Mouse (Mus musculus): ENCODE data around the gene Prss45.
A peak's percentile ranks its signal among the peaks of the same experiment; 100 is the strongest.

The Prss45 gene

GRCm38 (mm10) chr9:110857781-110858472, 23.5 kb downstream of the Prss45 start, which contains the start of gene Prss50:
Gene Prss50, plus strand, starts transcription at chr9:110857967.
- DNase-seq (ENCODE audit: low spot score in 2 of 2): no peak

GRCm38 (mm10) chr9:110858523-110858922, 24.1 kb downstream of the Prss45 start:
- DNase-seq (ENCODE audit: low spot score in 2 of 2): no peak

GRCm38 (mm10) chr9:110858967-110859596, 24.7 kb downstream of the Prss45 start:
- DNase-seq (ENCODE audit: low spot score in 2 of 2): no peak

DNA sequence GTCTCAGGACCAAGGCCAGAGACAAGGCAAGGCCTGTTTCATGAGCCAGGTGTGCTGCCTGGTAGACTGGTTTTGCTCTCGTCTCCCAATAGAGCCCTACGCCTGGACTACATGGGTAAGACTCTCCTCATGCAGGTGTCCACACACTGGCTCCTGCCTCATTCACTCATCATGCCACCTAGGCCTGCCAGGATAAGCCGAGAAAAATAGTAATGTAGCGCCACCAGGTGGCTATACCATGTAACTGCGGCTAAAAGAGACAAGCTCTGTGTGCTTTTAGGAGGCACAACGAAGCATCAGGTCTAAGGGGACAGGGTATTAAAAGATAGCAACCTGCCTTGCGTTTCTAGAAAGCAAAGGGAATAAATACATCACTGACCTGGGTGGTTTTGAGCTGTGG, 36.6 kb downstream of the Prss45 start:
- DNase-seq (ENCODE audit: low spot score in 2 of 2): peak in 1 of 2 experiments; percentile 43

DNA sequence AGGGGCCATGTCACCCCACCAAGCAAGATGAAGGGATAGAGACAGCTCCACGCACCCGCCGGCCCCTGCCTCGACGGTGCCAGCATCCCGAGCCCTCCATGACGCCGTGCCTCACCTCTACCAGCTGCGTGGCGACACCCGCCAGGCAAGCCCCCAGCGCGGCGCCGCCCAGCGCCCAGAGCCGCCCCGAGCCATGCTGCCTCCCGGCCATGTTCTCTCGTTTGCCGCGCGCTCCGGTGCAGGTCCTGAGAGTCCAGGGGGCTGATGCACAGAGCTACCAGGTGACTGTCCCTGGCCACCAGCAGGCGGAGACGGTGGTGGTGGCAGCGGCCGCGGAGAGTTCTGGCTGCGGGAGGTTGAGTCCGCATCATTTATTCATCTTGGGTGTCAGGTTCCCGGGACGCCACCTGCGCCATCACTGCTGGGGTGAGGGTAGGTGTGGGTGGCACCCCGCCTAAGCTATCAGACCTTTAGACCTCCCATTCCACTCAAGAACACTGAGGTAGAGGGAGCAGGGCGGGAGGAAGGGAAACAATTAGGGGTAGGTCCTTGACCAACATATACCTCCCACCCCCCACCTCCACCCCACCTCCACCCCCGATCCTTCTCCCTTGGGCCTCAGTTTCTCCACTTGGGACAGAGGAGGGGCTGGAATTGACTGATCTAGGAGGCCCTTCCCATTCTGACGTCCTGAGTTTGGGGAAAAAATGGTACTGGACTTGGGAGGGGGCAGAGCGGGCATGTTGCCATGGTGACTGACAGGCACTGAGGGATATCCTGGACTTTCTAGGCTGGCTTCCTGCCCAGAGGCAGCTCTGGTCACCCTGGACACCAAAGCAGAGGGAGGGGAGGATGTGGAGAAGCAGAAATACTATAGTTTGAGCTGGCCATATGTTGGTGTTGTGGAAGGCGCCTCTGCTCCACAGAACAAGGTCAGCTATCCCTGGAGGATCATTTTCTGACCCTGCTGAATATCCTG, 39.6 kb downstream of the Prss45 start:
- peak; percentile 24 to 37 for DNase-seq (ENCODE audit: low spot score in 2 of 2)

DNA sequence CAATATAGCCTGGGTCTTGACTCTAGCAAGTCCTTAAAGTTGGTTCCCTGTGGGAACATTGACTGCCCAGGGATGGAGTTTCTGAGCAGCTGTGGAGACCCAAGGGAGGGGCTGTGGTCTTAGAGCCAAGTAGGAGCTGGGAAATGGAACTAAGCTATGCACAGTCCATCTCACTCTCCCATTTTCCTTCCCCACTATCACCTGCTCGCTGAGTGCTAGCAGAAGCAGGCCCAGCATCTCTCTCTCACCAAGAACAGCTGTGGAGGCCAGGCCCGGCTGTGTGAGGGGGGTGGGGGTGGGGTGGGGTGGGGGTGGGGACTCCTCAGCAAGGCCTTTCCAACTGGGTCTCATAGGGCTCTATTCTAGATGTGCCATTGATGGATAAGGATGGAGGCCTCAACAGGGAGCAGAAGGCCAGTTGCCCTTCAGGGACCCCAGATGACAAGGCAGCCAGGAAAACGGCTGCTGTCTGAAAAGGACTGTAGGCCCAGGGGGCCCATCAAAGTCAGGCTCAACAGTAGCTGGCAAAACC, 40.3 kb downstream of the Prss45 start:
- DNase-seq (ENCODE audit: low spot score in 2 of 2): no peak

DNA sequence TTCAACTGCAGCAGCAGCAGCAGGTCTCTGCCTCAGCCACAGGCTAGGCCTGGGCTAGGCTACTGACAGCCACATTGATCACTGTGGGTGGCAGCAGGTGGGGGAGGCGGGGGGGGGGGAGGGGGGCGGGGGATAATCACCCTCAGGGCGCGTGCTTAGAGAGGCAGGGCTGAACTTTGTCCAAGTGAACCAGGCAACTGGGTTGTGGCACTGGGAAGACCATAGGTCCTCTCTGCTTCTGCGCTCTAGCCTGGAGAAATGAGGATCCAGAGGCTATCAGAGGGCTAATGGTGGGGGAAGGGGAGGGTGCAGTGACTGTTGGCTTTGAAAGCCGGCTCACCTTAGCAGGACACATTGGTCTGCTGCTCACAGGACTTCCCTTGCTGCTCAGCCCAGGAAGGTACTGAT, 40.9 kb downstream of the Prss45 start:
- no peak for DNase-seq (ENCODE audit: low spot score in 2 of 2)

DNA sequence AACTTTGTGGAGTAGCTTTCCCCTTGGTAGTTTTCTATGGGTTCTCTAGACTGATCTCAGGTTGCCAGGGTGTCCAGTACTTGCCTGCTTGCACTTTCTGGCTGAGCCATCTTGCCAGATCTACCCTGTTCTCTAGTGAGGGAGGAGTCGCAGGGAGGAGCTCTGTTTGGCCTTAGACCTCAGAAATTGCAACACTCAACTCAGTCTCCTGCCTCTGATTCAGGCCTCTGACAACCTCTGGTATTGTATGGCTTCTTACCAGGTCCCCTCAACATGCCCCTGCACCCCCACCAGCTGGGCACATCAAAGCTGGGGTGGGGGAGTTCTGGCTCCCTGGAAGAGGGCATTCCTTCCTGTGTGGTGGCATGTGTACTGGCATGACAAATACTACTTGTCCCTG, 43.0 kb downstream of the Prss45 start:
- DNase-seq (ENCODE audit: low spot score in 2 of 2): no peak

GRCm38 (mm10) chr9:110877888-110878287, 43.5 kb downstream of the Prss45 start:
- DNase-seq (ENCODE audit: low spot score in 2 of 2): peak in 1 of 2 experiments; percentile 25

DNA sequence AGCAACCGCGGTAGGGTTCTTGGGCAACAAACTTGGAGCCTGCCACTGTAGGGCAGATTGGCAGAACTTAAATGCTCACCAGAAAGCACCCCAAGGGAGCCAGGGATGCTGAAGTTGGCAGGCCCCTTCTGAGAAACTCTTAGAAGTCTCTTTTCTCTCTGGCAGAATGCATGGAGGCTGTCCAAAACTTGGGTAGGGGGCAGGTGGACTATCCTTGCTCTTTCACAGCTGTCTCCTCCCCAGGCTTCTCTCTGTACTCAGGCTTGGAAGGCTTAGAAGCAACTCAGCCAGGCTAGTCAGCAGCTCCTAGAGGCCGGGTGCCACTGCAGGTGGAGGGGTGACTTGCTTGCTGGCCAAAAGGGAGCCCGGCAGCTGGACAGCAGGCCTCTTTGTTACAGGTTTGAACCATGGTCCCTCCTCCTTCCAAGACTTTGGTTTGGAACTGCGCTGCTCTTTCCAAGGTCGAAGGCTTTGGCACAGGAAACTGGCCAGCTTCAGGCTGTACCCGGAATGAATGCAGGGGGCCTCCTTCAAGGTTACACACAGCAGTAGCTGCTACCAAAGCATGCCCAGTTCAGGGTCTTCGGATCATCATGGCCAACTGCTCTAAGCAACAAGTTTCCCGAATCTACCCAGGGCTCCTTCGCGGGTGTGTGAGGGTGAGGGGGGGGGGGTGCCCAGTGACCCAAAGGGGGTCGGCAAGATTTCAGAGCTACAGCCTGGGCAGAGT, 45.0 kb downstream of the Prss45 start, which contains the start of gene Als2cl:
Gene Als2cl, plus strand, starts transcription at position 680 of the 730 bp plus-strand sequence.
- peak; percentile 32 to 47 for DNase-seq (ENCODE audit: low spot score in 2 of 2)

DNA sequence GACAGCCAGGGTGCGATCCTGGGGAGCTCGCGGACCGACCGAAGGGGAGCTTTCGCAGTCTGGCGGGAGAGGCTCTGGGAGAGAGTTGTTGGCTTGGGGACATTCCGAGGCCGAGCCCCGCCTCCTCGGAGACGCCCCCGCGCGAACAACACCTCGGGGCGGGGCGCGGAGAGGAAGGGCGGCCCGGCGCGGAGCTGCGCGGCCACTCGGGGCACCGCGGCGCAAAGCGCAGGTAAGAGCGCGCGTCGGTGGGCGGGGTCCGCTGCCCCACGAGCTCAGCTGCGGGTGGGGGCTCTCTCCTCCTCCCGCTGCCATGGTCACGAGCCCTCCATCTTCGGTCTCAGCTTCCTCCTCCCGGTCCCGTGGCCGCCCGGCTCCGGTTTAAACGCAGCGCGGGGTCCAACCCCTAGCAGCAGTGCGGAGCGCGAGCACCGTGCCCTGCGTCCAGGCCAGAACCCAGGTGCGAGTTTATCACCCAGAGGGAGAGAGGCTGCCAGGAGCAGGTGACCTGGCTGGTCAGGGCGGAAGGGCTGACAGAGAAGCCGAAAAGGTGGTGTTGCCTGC, 45.7 kb downstream of the Prss45 start, which contains the start of gene Tmie:
Gene Tmie, minus strand, starts transcription at position 116 of the 564 bp plus-strand sequence.
- DNase-seq (ENCODE audit: low spot score in 2 of 2): peak in 1 of 2 experiments; percentile 20

- no peak for DNase-seq (ENCODE audit: low spot score in 2 of 2)
Measured at GRCm38 (mm10) chr9:110880772-110881171, 46.4 kb downstream of the Prss45 start.

DNA sequence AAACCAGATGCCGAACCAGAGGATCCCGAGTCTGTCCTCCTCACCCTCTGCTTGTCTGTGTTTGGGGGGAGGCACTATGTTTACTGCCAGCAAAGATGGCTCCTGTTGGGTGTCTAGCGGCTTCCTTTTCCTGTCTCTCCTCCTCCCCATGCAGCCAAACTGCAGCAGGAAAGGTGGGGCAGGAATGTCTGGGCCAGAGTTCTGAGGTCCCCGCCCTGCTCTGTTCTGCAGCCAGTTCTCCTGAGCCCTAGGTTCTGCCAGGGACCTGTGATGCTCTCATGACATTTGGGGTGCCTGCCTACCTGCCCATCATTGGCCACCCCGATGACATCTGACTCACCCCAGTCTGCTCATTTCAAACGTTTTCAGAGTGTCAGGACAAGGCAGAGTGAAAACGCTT, 47.6 kb downstream of the Prss45 start:
- no peak for DNase-seq (ENCODE audit: low spot score in 2 of 2)

DNA sequence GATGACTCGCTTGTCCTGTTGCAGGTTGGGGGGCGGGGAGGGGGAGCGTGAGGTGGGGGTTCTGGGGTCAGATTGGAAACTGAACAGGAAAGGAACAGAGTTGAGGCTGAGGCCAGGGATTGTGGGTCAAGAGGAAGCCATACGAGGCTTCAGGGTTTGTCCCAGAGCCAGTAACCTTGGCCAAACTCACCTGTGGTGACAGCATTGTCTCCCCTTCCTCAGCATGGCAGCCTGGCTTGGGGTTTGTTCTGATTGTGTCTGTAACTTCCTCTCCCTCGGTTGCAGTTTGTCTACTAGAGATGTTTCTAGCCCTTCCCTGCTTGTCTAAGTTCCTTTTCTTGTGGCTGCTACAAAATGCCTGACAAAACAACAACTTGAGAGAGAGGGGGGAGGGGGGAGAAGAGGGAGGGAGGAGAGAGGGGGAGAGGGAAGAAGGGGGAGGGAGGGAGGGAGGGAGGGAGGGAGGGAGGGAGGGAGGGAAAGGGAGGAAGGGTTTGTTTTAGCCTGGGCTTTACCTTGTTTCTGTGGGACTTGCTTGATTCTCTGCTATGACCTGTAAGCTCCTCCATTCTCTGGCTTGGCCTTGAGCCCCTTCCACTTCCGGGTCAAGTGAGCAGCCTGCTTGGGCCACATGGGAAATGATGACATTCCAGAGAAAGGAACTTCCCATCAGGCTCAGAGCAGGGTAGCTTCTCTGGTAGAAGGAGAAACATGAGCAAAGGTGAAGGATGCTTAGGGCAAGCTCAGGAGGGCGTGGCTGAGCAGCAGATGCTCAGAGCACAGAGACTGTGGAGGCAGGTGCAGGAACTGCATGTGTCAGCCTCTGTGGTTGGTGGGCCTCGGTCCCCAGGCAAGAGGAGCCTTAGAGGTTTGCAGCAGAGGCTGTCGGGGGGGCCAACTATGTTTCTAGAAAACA, 53.3 kb downstream of the Prss45 start:
- DNase-seq (ENCODE audit: low spot score in 2 of 2): no peak

- DNase-seq (ENCODE audit: low spot score in 2 of 2): no peak
Measured at GRCm38 (mm10) chr9:110888935-110889334, 54.5 kb downstream of the Prss45 start.

DNA sequence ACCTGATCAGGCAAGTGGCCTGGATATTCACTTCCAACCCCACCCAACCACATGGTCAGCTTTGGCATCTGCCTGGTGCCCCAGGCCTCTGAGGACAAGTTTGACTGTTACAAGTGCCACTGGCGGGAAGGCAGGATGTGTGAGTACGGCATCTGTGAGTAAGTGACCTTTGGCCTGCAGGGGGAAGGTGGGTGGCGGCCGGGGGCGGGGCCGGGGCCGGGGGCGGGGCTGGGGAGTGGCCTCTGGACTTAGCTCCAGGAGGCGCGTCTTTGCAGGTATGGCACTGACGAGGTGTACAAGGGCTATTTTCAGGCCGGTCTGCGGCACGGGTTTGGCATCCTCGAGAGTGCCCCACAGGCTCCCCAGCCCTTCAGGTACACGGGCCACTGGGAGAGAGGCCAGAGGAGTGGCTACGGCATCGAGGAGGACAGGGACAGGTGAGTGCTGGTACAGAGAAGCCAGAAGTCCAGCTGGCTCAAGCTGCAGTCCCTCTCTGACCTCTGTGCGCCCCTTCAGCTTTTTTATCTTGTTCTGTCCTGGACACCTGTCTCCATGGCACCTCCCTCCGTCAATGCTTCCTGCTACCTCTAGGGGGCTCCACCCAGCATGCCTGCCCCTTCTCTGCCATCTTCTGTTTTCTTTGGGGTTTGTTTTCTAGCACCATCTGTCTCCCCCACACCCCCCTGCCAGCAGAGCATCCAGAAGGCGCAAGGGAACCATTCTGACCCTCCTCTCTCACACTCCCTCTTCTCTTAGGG, 55.8 kb downstream of the Prss45 start:
- no peak for DNase-seq (ENCODE audit: low spot score in 2 of 2)
